Mouse (Mus musculus) forebrain, embryonic 11.5 days (tissue): Measurements from ENCODE around the gene Smad9. TPM values are rescaled to one million over a fixed set of nuclear protein-coding genes. Genes with fewer than 3 reads are reported as not detected.

Experiments
- ATAC-seq: fragments of 200-750 bp; cut with Nextera tagmentation; replicated peaks from 2 replicates; pipeline ENCODE4 v1.8.0; 2017; ENCODE audit warnings: moderate TSS enrichment; ENCODE audit not compliant: low FRiP score
- DNase-seq: peaks from one replicate; pipeline ENCODE4 v3.0.0-alpha.2; 2017; ENCODE audit warnings: low spot score
- H3K27ac ChIP-seq: fragments of 300-500 bp; sonication (generic); 2 replicates; pipeline ENCODE4 v1.5.1; 2014; ENCODE audit warnings: low read depth, low read length
- H3K27me3 ChIP-seq: fragments of 300-500 bp; sonication (generic); 2 replicates; pipeline ENCODE4 v1.6.1; 2014; ENCODE audit warnings: mild to moderate bottlenecking, low read length, mixed read lengths; ENCODE audit not compliant: control insufficient read depth, insufficient read depth
- H3K36me3 ChIP-seq: fragments of 300-500 bp; sonication (generic); 2 replicates; pipeline ENCODE4 v1.6.1; 2014; ENCODE audit warnings: mild to moderate bottlenecking, low read length, moderate library complexity, mixed read lengths; ENCODE audit not compliant: control insufficient read depth, insufficient read depth
- H3K4me1 ChIP-seq: fragments of 300-500 bp; sonication (generic); replicated peaks from 2 replicates; pipeline ENCODE4 v1.6.1; 2014; ENCODE audit warnings: low read length, mixed read lengths; ENCODE audit not compliant: control insufficient read depth, insufficient read depth
- H3K4me2 ChIP-seq: fragments of 300-500 bp; sonication (generic); 2 replicates; pipeline ENCODE4 v1.6.1; 2014; ENCODE audit warnings: low read depth, mild to moderate bottlenecking, low read length, moderate library complexity, mixed read lengths; ENCODE audit not compliant: severe bottlenecking
- H3K4me3 ChIP-seq: fragments of 300-500 bp; sonication (generic); 2 replicates; pipeline ENCODE4 v1.5.1; 2014; ENCODE audit warnings: low read depth, low read length
- H3K9ac ChIP-seq: fragments of 300-500 bp; sonication (generic); 2 replicates; pipeline ENCODE4 v1.6.1; 2014; ENCODE audit warnings: low read length
- H3K9me3 ChIP-seq: fragments of 300-500 bp; sonication (generic); 2 replicates; pipeline ENCODE4 v1.6.1; 2016; ENCODE audit warnings: low read length, mixed read lengths; ENCODE audit not compliant: control insufficient read depth
- WGBS: fragments of 180-500 bp; shearing (Covaris S2); extraction: QIAGEN DNeasy Blood & Tissue Kit; methylation state at CpG from one replicate; pipeline ENCODE4 v1.1.7; 2014; 5-methylcytosine and 5-hydroxymethylcytosine counted together
- polyA plus RNA-seq: library from polyadenylated mRNA; unstranded; fragments of >200 nt; fragmentation: Nextera tagmentation; extraction: Ambion mirVana; gene quantifications from 2 replicates; pipeline ENCODE4 v1.2.1, GENCODE M21; 2014

Gene Smad9
- 0.32 and 0.33 TPM in 2 replicates for polyA plus RNA-seq

GRCm38 (mm10) chr3:54755145-54756041 is at the start of gene Smad9:
TSS of gene Smad9 (plus strand) at chr3:54755582.
- Histone ChIP-seq H3K4me1 (peaks cover 5% of the 10 kb centered on the region; the same call in 1 of the 2 replicates), H3K9ac (peak within 1 kb of the TSS; percentile 58), H3K27ac (no peak within 1 kb of the TSS), H3K9me3 (no peaks in the 10 kb centered on the region), H3K27me3 (peaks cover 18% of the 10 kb centered on the region), H3K36me3 (no peaks in the 10 kb centered on the region; the same call in 1 of the 2 replicates), H3K4me3 (peak within 1 kb of the TSS; percentile 57), H3K4me2 (peak within 1 kb of the TSS; percentile 100)
- DNase-seq (peak; percentile 68), ATAC-seq (peak; percentile 79)
- under 1% methylated on average over 60 of the region's 66 CpGs for WGBS

GRCm38 (mm10) chr3:54708972-54709371 is 46.4 kb upstream of the Smad9 start:
- WGBS: 93% methylated on average over 9 of the region's 9 CpGs
- DNase-seq (no peak), ATAC-seq (no peak)

GRCm38 (mm10) chr3:54714253-54714652 is 41.1 kb upstream of the Smad9 start, which contains the start of gene Gm21958:
TSS of gene Gm21958 (minus strand) at chr3:54714353.
- Histone ChIP-seq H3K9ac (no peak within 1 kb of the TSS), H3K27me3 (no peaks in the 10 kb centered on the region), H3K9me3 (no peaks in the 10 kb centered on the region), H3K4me1 (no peaks in the 10 kb centered on the region), H3K27ac (no peak within 1 kb of the TSS), H3K4me3 (no peak within 1 kb of the TSS), H3K4me2 (no peak within 1 kb of the TSS), H3K36me3 (peaks cover 5% of the 10 kb centered on the region; the same call in 1 of the 2 replicates)
- ATAC-seq: no peak
- WGBS: 89% methylated on average over 6 of the region's 6 CpGs
- DNase-seq: no peak

More at GRCm38 (mm10) chr3:54708972-54709371, 46.4 kb upstream of the Smad9 start:
- Histone ChIP-seq H3K9ac (no peak overlapping the region), H3K36me3 (peaks cover 8% of the 10 kb centered on the region; the same call in 1 of the 2 replicates), H3K4me1 (no peaks in the 10 kb centered on the region), H3K27me3 (no peaks in the 10 kb centered on the region), H3K9me3 (no peaks in the 10 kb centered on the region), H3K27ac (no peak overlapping the region), H3K4me3 (no peak overlapping the region), H3K4me2 (no peak overlapping the region)

GRCm38 (mm10) chr3:54715461-54715860 is 39.9 kb upstream of the Smad9 start:
- 93% methylated on average over 6 of the region's 6 CpGs for WGBS
- no peaks in the 10 kb centered on the region for H3K27me3 ChIP-seq
- no peaks in the 10 kb centered on the region for H3K9me3 ChIP-seq
- no peak overlapping the region for H3K4me2 ChIP-seq
- no peak for ATAC-seq
- H3K27ac ChIP-seq: no peak overlapping the region
- DNase-seq: no peak
- H3K4me1 ChIP-seq: no peaks in the 10 kb centered on the region
- H3K4me3 ChIP-seq: no peak overlapping the region
- no peak overlapping the region for H3K9ac ChIP-seq
- peaks cover 3% of the 10 kb centered on the region; the same call in 1 of the 2 replicates for H3K36me3 ChIP-seq

- H3K27ac ChIP-seq: no peak overlapping the region
- H3K9me3 ChIP-seq: no peaks in the 10 kb centered on the region
- DNase-seq: no peak
- WGBS: 87% methylated on average over 6 of the region's 6 CpGs
- H3K9ac ChIP-seq: no peak overlapping the region
- H3K4me2 ChIP-seq: no peak overlapping the region
- no peak overlapping the region for H3K4me3 ChIP-seq
- ATAC-seq: no peak
- H3K4me1 ChIP-seq: no peaks in the 10 kb centered on the region
- H3K27me3 ChIP-seq: no peaks in the 10 kb centered on the region
- peaks cover 3% of the 10 kb centered on the region; the same call in 1 of the 2 replicates for H3K36me3 ChIP-seq
These were observed 38.0 kb upstream of the Smad9 start for GRCm38 (mm10) chr3:54717348-54717747.

- 66% methylated on average over 3 of the region's 3 CpGs for WGBS
- ATAC-seq: no peak
- H3K27me3 ChIP-seq: no peaks in the 10 kb centered on the region
- DNase-seq: no peak
- no peak overlapping the region for H3K4me2 ChIP-seq
- H3K4me1 ChIP-seq: no peaks in the 10 kb centered on the region
- H3K27ac ChIP-seq: no peak overlapping the region
- H3K36me3 ChIP-seq: peaks cover 3% of the 10 kb centered on the region; the same call in 1 of the 2 replicates
- no peak overlapping the region for H3K9ac ChIP-seq
- no peaks in the 10 kb centered on the region for H3K9me3 ChIP-seq
- H3K4me3 ChIP-seq: no peak overlapping the region
These were observed 36.4 kb upstream of the Smad9 start for GRCm38 (mm10) chr3:54718947-54719346.

GRCm38 (mm10) chr3:54723741-54724500 is 31.5 kb upstream of the Smad9 start:
- no peaks in the 10 kb centered on the region for H3K4me1 ChIP-seq
- no peaks in the 10 kb centered on the region for H3K9me3 ChIP-seq
- no peak overlapping the region for H3K9ac ChIP-seq
- no peak overlapping the region for H3K4me3 ChIP-seq
- H3K4me2 ChIP-seq: no peak overlapping the region
- no peak for ATAC-seq
- H3K27ac ChIP-seq: no peak overlapping the region
- 90% methylated on average over 10 of the region's 10 CpGs for WGBS
- H3K27me3 ChIP-seq: no peaks in the 10 kb centered on the region
- DNase-seq: no peak
- peaks cover 12% of the 10 kb centered on the region for H3K36me3 ChIP-seq

- H3K27ac ChIP-seq: no peak overlapping the region
- no peak overlapping the region for H3K4me2 ChIP-seq
- peaks cover 17% of the 10 kb centered on the region for H3K36me3 ChIP-seq
- H3K9me3 ChIP-seq: no peaks in the 10 kb centered on the region
- H3K4me1 ChIP-seq: no peaks in the 10 kb centered on the region
- H3K4me3 ChIP-seq: no peak overlapping the region
- no peak overlapping the region for H3K9ac ChIP-seq
- H3K27me3 ChIP-seq: no peaks in the 10 kb centered on the region
- ATAC-seq (no peak), DNase-seq (no peak)
- WGBS: 89% methylated on average over 2 of the region's 2 CpGs
These were observed 30.0 kb upstream of the Smad9 start for GRCm38 (mm10) chr3:54725344-54725743.
